Mouse (Mus musculus) neural tube, embryonic 14.5 days (tissue): ENCODE data around the gene Tmem89. TPM values are rescaled to one million over a fixed set of nuclear protein-coding genes. Genes with fewer than 3 reads are reported as not detected.

Source experiments
- ATAC-seq: fragments of 200-750 bp; cut with Nextera tagmentation; 2 replicates; pipeline ENCODE4 v1.8.0; 2017; ENCODE audit warnings: low read depth, mild to moderate bottlenecking, moderate TSS enrichment, moderate library complexity
- H3K27ac ChIP-seq: fragments of 300-500 bp; sonication (generic); 2 replicates; pipeline ENCODE4 v1.5.1; 2014; ENCODE audit warnings: low read depth, mild to moderate bottlenecking, control low read depth, low read length, moderate library complexity, mixed read lengths
- H3K27me3 ChIP-seq: fragments of 300-500 bp; sonication (generic); 2 replicates; pipeline ENCODE4 v1.6.1; 2014; ENCODE audit warnings: low read length; ENCODE audit not compliant: control insufficient read depth, insufficient read depth
- H3K36me3 ChIP-seq: fragments of 300-500 bp; sonication (generic); 2 replicates; pipeline ENCODE4 v1.6.1; 2014; ENCODE audit warnings: low read length, mixed read lengths; ENCODE audit not compliant: control insufficient read depth, insufficient read depth
- H3K4me1 ChIP-seq: fragments of 300-500 bp; sonication (generic); 2 replicates; pipeline ENCODE4 v1.6.1; 2014; ENCODE audit warnings: low read length; ENCODE audit not compliant: control insufficient read depth, insufficient read depth
- H3K4me2 ChIP-seq: fragments of 300-500 bp; sonication (generic); 2 replicates; pipeline ENCODE4 v1.6.1; 2014; ENCODE audit warnings: mild to moderate bottlenecking, low read depth, low read length, control low read depth
- H3K4me3 ChIP-seq: fragments of 300-500 bp; sonication (generic); 2 replicates; pipeline ENCODE4 v1.5.1; 2014; ENCODE audit warnings: low read depth, low read length, control low read depth, mixed read lengths
- H3K9ac ChIP-seq: fragments of 300-500 bp; sonication (generic); replicated peaks from 2 replicates; pipeline ENCODE4 v1.6.1; 2014; ENCODE audit warnings: low read depth, mild to moderate bottlenecking, control low read depth, low read length, mixed read lengths
- H3K9me3 ChIP-seq: fragments of 300-500 bp; sonication (generic); 2 replicates; pipeline ENCODE4 v1.6.1; 2016; ENCODE audit warnings: low read length; ENCODE audit not compliant: control insufficient read depth
- WGBS: fragments of 180-500 bp; shearing (Covaris S2); extraction: QIAGEN DNeasy Blood & Tissue Kit; methylation state at CpG from one replicate; pipeline ENCODE4 v1.1.7; 2014; 5-methylcytosine and 5-hydroxymethylcytosine counted together
- polyA plus RNA-seq: library from polyadenylated mRNA; unstranded; fragments of >200 nt; fragmentation: Nextera tagmentation; extraction: Ambion mirVana; gene quantifications from 2 replicates; pipeline ENCODE4 v1.2.1, GENCODE M21; 2014

Tmem89 gene
- polyA plus RNA-seq, 1 experiment from 2014 or later: not detected

- no peaks in the 10 kb centered on the region for H3K27me3 ChIP-seq
Observed at GRCm38 (mm10) chr9:108945608-108946007, 31.2 kb downstream of the Tmem89 start.

GRCm38 (mm10) chr9:108949231-108949966 lies 35.0 kb downstream of the Tmem89 start:
- WGBS: 89% methylated on average over 13 of the region's 13 CpGs
- no peaks in the 10 kb centered on the region for H3K4me1 ChIP-seq
- peaks cover 54% of the 10 kb centered on the region for H3K36me3 ChIP-seq
- no peak for ATAC-seq
- H3K9ac ChIP-seq: no peak overlapping the region
- H3K4me3 ChIP-seq: no peak overlapping the region
- no peak overlapping the region for H3K4me2 ChIP-seq
- peaks cover 3% of the 10 kb centered on the region; the same call in 1 of the 2 replicates for H3K27me3 ChIP-seq
- no peak overlapping the region for H3K27ac ChIP-seq
- no peaks in the 10 kb centered on the region for H3K9me3 ChIP-seq

More at GRCm38 (mm10) chr9:108945608-108946007, 31.2 kb downstream of the Tmem89 start:
- 90% methylated on average over 5 of the region's 5 CpGs for WGBS
- H3K9me3 ChIP-seq: no peaks in the 10 kb centered on the region
- H3K27ac ChIP-seq: no peak overlapping the region
- no peak overlapping the region for H3K4me3 ChIP-seq
- ATAC-seq: no peak
- H3K4me2 ChIP-seq: no peak overlapping the region
- no peak overlapping the region for H3K9ac ChIP-seq
- peaks cover 71% of the 10 kb centered on the region for H3K36me3 ChIP-seq
- no peaks in the 10 kb centered on the region for H3K4me1 ChIP-seq

- Histone ChIP-seq H3K4me1 (no peaks in the 10 kb centered on the region), H3K27ac (no peak overlapping the region), H3K27me3 (peaks cover 3% of the 10 kb centered on the region; the same call in 1 of the 2 replicates), H3K9ac (no peak overlapping the region), H3K4me2 (no peak overlapping the region), H3K36me3 (peaks cover 48% of the 10 kb centered on the region), H3K4me3 (no peak overlapping the region), H3K9me3 (no peaks in the 10 kb centered on the region)
- 85% methylated on average over 9 of the region's 9 CpGs for WGBS
- no peak for ATAC-seq
Observed at GRCm38 (mm10) chr9:108949967-108950728, 35.7 kb downstream of the Tmem89 start.

GRCm38 (mm10) chr9:108953081-108953636 lies 38.7 kb downstream of the Tmem89 start, which contains the start of gene Col7a1:
Col7a1 (plus strand) TSS chr9:108953586.
- H3K36me3 ChIP-seq: peaks cover 23% of the 10 kb centered on the region
- ATAC-seq: no peak
- no peak within 1 kb of the TSS for H3K4me2 ChIP-seq
- peaks cover 3% of the 10 kb centered on the region; the same call in 1 of the 2 replicates for H3K27me3 ChIP-seq
- H3K9me3 ChIP-seq: no peaks in the 10 kb centered on the region
- no peak within 1 kb of the TSS for H3K9ac ChIP-seq
- 12% methylated on average over 15 of the region's 15 CpGs for WGBS
- H3K4me1 ChIP-seq: no peaks in the 10 kb centered on the region
- H3K27ac ChIP-seq: no peak within 1 kb of the TSS
- no peak within 1 kb of the TSS for H3K4me3 ChIP-seq

GRCm38 (mm10) chr9:108955241-108955640 lies 40.8 kb downstream of the Tmem89 start:
- no peak overlapping the region for H3K4me3 ChIP-seq
- no peak overlapping the region for H3K4me2 ChIP-seq
- no peak overlapping the region for H3K9ac ChIP-seq
- H3K4me1 ChIP-seq: no peaks in the 10 kb centered on the region
- no peak for ATAC-seq
- 92% methylated on average over 11 of the region's 11 CpGs for WGBS
- peaks cover 3% of the 10 kb centered on the region; the same call in 1 of the 2 replicates for H3K27me3 ChIP-seq
- no peaks in the 10 kb centered on the region for H3K9me3 ChIP-seq
- H3K27ac ChIP-seq: no peak overlapping the region
- H3K36me3 ChIP-seq: peaks cover 2% of the 10 kb centered on the region

- Histone ChIP-seq H3K9me3 (no peaks in the 10 kb centered on the region), H3K4me2 (no peak overlapping the region), H3K4me1 (no peaks in the 10 kb centered on the region), H3K4me3 (no peak overlapping the region), H3K9ac (no peak overlapping the region), H3K27me3 (peaks cover 3% of the 10 kb centered on the region; the same call in 1 of the 2 replicates), H3K27ac (no peak overlapping the region), H3K36me3 (no peaks in the 10 kb centered on the region)
- 91% methylated on average over 11 of the region's 11 CpGs for WGBS
- ATAC-seq: no peak
Observed at GRCm38 (mm10) chr9:108955846-108956245, 41.4 kb downstream of the Tmem89 start.

- 91% methylated on average over 3 of the region's 3 CpGs for WGBS
- ATAC-seq: no peak
- no peak overlapping the region for H3K9ac ChIP-seq
- no peak overlapping the region for H3K27ac ChIP-seq
- no peaks in the 10 kb centered on the region for H3K36me3 ChIP-seq
- H3K4me1 ChIP-seq: no peaks in the 10 kb centered on the region
- no peaks in the 10 kb centered on the region for H3K9me3 ChIP-seq
- H3K4me2 ChIP-seq: no peak overlapping the region
- no peak overlapping the region for H3K4me3 ChIP-seq
- H3K27me3 ChIP-seq: no peaks in the 10 kb centered on the region
Observed at GRCm38 (mm10) chr9:108963577-108963976, 49.2 kb downstream of the Tmem89 start.

GRCm38 (mm10) chr9:108964338-108964737 lies 49.9 kb downstream of the Tmem89 start:
- Histone ChIP-seq H3K27me3 (no peaks in the 10 kb centered on the region), H3K36me3 (no peaks in the 10 kb centered on the region), H3K4me1 (no peaks in the 10 kb centered on the region), H3K9me3 (no peaks in the 10 kb centered on the region), H3K27ac (no peak overlapping the region), H3K4me3 (no peak overlapping the region), H3K4me2 (no peak overlapping the region), H3K9ac (no peak overlapping the region)
- no peak for ATAC-seq
- WGBS: 86% methylated on average over 6 of the region's 6 CpGs
